Mouse (Mus musculus) MEL (cell line): ENCODE data around the gene Zfp644.
A peak's percentile ranks its signal among the peaks of the same experiment; 100 is the strongest.

Experiments used
- CHD1 ChIP-seq: IDR thresholded peaks from 2 replicates; pipeline ENCODE4 v1.6.1; 2012; ENCODE audit warnings: low read depth, mild to moderate bottlenecking, inconsistent platforms, low read length, improper control_type of control experiment
- CTCF ChIP-seq, 3 experiments: IDR thresholded peaks in 2 of 3; conservative IDR thresholded peaks in 1 of 3; 2 replicates each; pipeline ENCODE4 v1.5.1; 2011 to 2012; ENCODE audit warnings: low read length in 3 of 3, low read depth in 2 of 3, mild to moderate bottlenecking in 2 of 3, improper control_type of control experiment in 1 of 3, inconsistent platforms in 1 of 3, mixed read lengths in 1 of 3, moderate library complexity in 1 of 3; ENCODE audit not compliant: control insufficient read depth in 1 of 3, insufficient read depth in 1 of 3, poor library complexity in 1 of 3, severe bottlenecking in 1 of 3
- E2F4 ChIP-seq: IDR thresholded peaks from 2 replicates; pipeline ENCODE4 v1.6.1; 2011; ENCODE audit warnings: low read depth, low read length, improper control_type of control experiment, borderline replicate concordance
- EP300 ChIP-seq, 2 experiments: IDR thresholded peaks; 2 replicates each; pipeline ENCODE4 v1.6.1; 2011; ENCODE audit warnings: improper control_type of control experiment in 2 of 2, low read length in 2 of 2, low read depth in 1 of 2, mild to moderate bottlenecking in 1 of 2
- GABPA ChIP-seq: IDR thresholded peaks from 2 replicates; pipeline ENCODE4 v1.6.1; 2012; ENCODE audit warnings: low read depth, mild to moderate bottlenecking, inconsistent platforms, low read length, improper control_type of control experiment, moderate library complexity
- GATA1 ChIP-seq: IDR thresholded peaks from 2 replicates; pipeline ENCODE4 v1.6.1; 2011; ENCODE audit warnings: low read depth, low read length, improper control_type of control experiment
- NRF1 ChIP-seq: IDR thresholded peaks from 2 replicates; pipeline ENCODE4 v1.6.1; 2014; ENCODE audit warnings: low read depth, mild to moderate bottlenecking, inconsistent platforms, low read length, improper control_type of control experiment, moderate library complexity; ENCODE audit not compliant: poor library complexity, insufficient read depth, severe bottlenecking
- POLR2A ChIP-seq, 2 experiments: IDR thresholded peaks; 2 replicates each; pipeline ENCODE4 v1.6.1; 2011 to 2012; ENCODE audit warnings: low read length in 2 of 2, mild to moderate bottlenecking in 2 of 2, control low read depth in 1 of 2, improper control_type of control experiment in 1 of 2, low read depth in 1 of 2, moderate library complexity in 1 of 2; ENCODE audit not compliant: control insufficient read depth in 1 of 2, insufficient read depth in 1 of 2, poor library complexity in 1 of 2
- POLR2AphosphoS2 ChIP-seq: IDR thresholded peaks from 2 replicates; pipeline ENCODE4 v1.6.1; 2011; ENCODE audit warnings: low read length, improper control_type of control experiment

GRCm38 (mm10) chr5:106709388-106710084 is 12.4 kb upstream of the Zfp644 start:
- no peak for TF ChIP-seq CTCF (IDR thresholded peaks at IDR 0.05 in 2 of 3, conservative IDR thresholded peaks at IDR 0.05 in 1 of 3; ENCODE audit: control insufficient read depth in 1 of 3, insufficient read depth in 1 of 3, low read depth in 2 of 3, low read length in 3 of 3, poor library complexity in 1 of 3, severe bottlenecking in 1 of 3)
- TF ChIP-seq POLR2AphosphoS2, result no peak
- no peak for TF ChIP-seq NRF1
- TF ChIP-seq GATA1, result peak; percentile 92
- peak; percentile 92; the same call in 1 of the 2 replicates for TF ChIP-seq CHD1
- TF ChIP-seq EP300 (IDR thresholded peaks at IDR 0.05; ENCODE audit: low read depth in 1 of 2, low read length in 2 of 2), result peak; percentile 58; a peak in 3 of 4 replicates
- TF ChIP-seq GABPA, result no peak
- no peak for TF ChIP-seq E2F4
- TF ChIP-seq POLR2A (IDR thresholded peaks at IDR 0.05; ENCODE audit: control insufficient read depth in 1 of 2, insufficient read depth in 1 of 2, low read depth in 1 of 2, low read length in 2 of 2, poor library complexity in 1 of 2), result peak; percentile 36 to 72; a peak in 3 of 4 replicates
